8 mouse cellular contexts compared by ENCODE assay signal in genomic region chr2:167989310-167989709, GRCm38 (mm10). TPM values are rescaled to one million over a fixed set of nuclear protein-coding genes. Genes with fewer than 3 reads are reported as not detected.
DNase-seq lines count a peak whose midpoint lies in the region; ATAC-seq lines count a peak whose summit lies in the region.

No protein-coding gene starts in this region.

- no peaks in the 10 kb centered on the region for H3K36me3 ChIP-seq in neural tube, embryonic 13.5 days
- H3K36me3 ChIP-seq in hindbrain, embryonic 15.5 days, result no peaks in the 10 kb centered on the region

- peaks cover 4% of the 10 kb centered on the region; the same call in 1 of the 2 replicates for H3K27me3 ChIP-seq in neural tube, embryonic 13.5 days
- H3K27me3 ChIP-seq in hindbrain, embryonic 15.5 days, result no peaks in the 10 kb centered on the region

- H3K9ac ChIP-seq in neural tube, embryonic 13.5 days, result no peak overlapping the region
- H3K9ac ChIP-seq in hindbrain, embryonic 15.5 days, result no peak overlapping the region

- no peak overlapping the region for H3K27ac ChIP-seq in neural tube, embryonic 13.5 days (replicated peaks)
- H3K27ac ChIP-seq in hindbrain, embryonic 15.5 days (replicated peaks), result no peak overlapping the region

- peak; percentile 25; the same call in 1 of the 2 replicates for ATAC-seq in neural tube, embryonic 13.5 days (ENCODE audit: low read depth)
- ATAC-seq in hindbrain, embryonic 15.5 days (ENCODE audit: low FRiP score, low read depth), result peak; percentile 43; the same call in 1 of the 2 replicates

- WGBS in neural tube, embryonic 13.5 days, result 64% methylated on average over 14 of the region's 14 CpGs
- 61% methylated on average over 14 of the region's 14 CpGs for WGBS in hindbrain, embryonic 15.5 days

- H3K4me3 ChIP-seq in neural tube, embryonic 13.5 days, result no peak overlapping the region
- no peak overlapping the region for H3K4me3 ChIP-seq in hindbrain, embryonic 15.5 days

- peaks cover 9% of the 10 kb centered on the region; the same call in 1 of the 2 replicates for H3K4me1 ChIP-seq in neural tube, embryonic 13.5 days (replicated peaks)
- H3K4me1 ChIP-seq in hindbrain, embryonic 15.5 days (replicated peaks), result peaks cover 8% of the 10 kb centered on the region

- H3K4me2 ChIP-seq in neural tube, embryonic 13.5 days, result no peak overlapping the region
- H3K4me2 ChIP-seq in hindbrain, embryonic 15.5 days, result 0 out of 2 replicates have a peak overlapping the region, but pooled peaks have one; percentile 4

- DNase-seq in cerebellum, postnatal 10 days, result peak; percentile 73 to 82
- DNase-seq in cerebellum, postnatal 36 days, result no peak
- no peak for DNase-seq in neural tube, embryonic 10.5 days (ENCODE audit: extremely low spot score, low spot score)
- DNase-seq in naive thymus-derived CD4-positive, alpha-beta T cell, adult 2 months (ENCODE audit: low read depth), result peak; percentile 70
- DNase-seq in cerebellum, adult 9-11 months, result no peak
- DNase-seq in layer of hippocampus, adult 8-10 months (ENCODE audit: low spot score in 2 of 2), result no peak

- no peaks in the 10 kb centered on the region for H3K9me3 ChIP-seq in neural tube, embryonic 13.5 days
- H3K9me3 ChIP-seq in hindbrain, embryonic 15.5 days, result no peaks in the 10 kb centered on the region

RNA-seq across cellular contexts. Expression of gene Ripor3, which starts 21.1 kb away (rescaled TPM):
- polyA plus RNA-seq in neural tube, embryonic 13.5 days (2015; fragmentation: Nextera tagmentation; extraction: Ambion mirVana), result 0.40 and 0.61 TPM in 2 replicates
- 0.32 and 0.45 TPM in 2 replicates for polyA plus RNA-seq in hindbrain, embryonic 15.5 days (2015; fragmentation: Nextera tagmentation; extraction: Ambion mirVana)
- total RNA-seq in layer of hippocampus, adult 8-10 months (2022), result under 1 TPM; 0.14 to 0.18 (median 0.17) TPM

RNA-seq across cellular contexts. Expression of gene Ptpn1, which starts 57.5 kb away (rescaled TPM):
- 110 and 113 TPM in 2 replicates for polyA plus RNA-seq in neural tube, embryonic 13.5 days (2015; fragmentation: Nextera tagmentation; extraction: Ambion mirVana)
- 69.5 and 77.5 TPM in 2 replicates for polyA plus RNA-seq in hindbrain, embryonic 15.5 days (2015; fragmentation: Nextera tagmentation; extraction: Ambion mirVana)
- total RNA-seq in layer of hippocampus, adult 8-10 months (2022), result 10 to 100 TPM; 56.2 to 59.7 (median 58.3) TPM

Comparison
In these comparisons a context has a peak if more than half of its experiments do, and no peak if none do; other contexts are left out.
1. DNase-seq: peak in cerebellum, postnatal 10 days (2 of 2) and naive thymus-derived CD4-positive, alpha-beta T cell, adult 2 months (single experiment); none in cerebellum, postnatal 36 days (0 of 2), neural tube, embryonic 10.5 days (single experiment), cerebellum, adult 9-11 months (single experiment) and layer of hippocampus, adult 8-10 months (0 of 2).